Mouse (Mus musculus) embryonic facial prominence, embryonic 11.5 days (tissue): ENCODE measurements at regions not wholly inside any gene's neighbourhood (a gene's known extent, or its start where the extent isn't known, plus 50 kb on each side); places are given as distances from the start of the nearest gene placed in this dataset.

ENCODE experiments used
- ATAC-seq: fragments of 200-750 bp; cut with Nextera tagmentation; replicated peaks from 2 replicates; pipeline ENCODE4 v1.8.0; 2017; ENCODE audit warnings: low read depth; ENCODE audit not compliant: insufficient number of reproducible peaks, low FRiP score, low TSS enrichment
- DNase-seq: peaks from one replicate; pipeline ENCODE4 v3.0.0-alpha.2; 2015; ENCODE audit warnings: low spot score
- H3K27ac ChIP-seq: fragments of 300-500 bp; sonication (generic); replicated peaks from 2 replicates; pipeline ENCODE4 v1.5.1; 2014; ENCODE audit warnings: mild to moderate bottlenecking, low read depth, low read length, control low read depth
- H3K27me3 ChIP-seq: fragments of 300-500 bp; sonication (generic); 2 replicates; pipeline ENCODE4 v1.6.1; 2014; ENCODE audit warnings: mild to moderate bottlenecking, low read length, moderate library complexity, mixed read lengths; ENCODE audit not compliant: control insufficient read depth, insufficient read depth
- H3K36me3 ChIP-seq: fragments of 300-500 bp; sonication (generic); replicated peaks from 2 replicates; pipeline ENCODE4 v1.6.1; 2014; ENCODE audit warnings: low read depth, mild to moderate bottlenecking, low read length, moderate library complexity, mixed read lengths; ENCODE audit not compliant: control insufficient read depth, insufficient read depth
- H3K4me1 ChIP-seq: fragments of 300-500 bp; sonication (generic); 2 replicates; pipeline ENCODE4 v1.6.1; 2014; ENCODE audit warnings: low read length, mixed read lengths; ENCODE audit not compliant: control insufficient read depth, insufficient read depth
- H3K4me2 ChIP-seq: fragments of 300-500 bp; sonication (generic); 2 replicates; pipeline ENCODE4 v1.6.1; 2014; ENCODE audit warnings: low read depth, mild to moderate bottlenecking, control low read depth, low read length, moderate library complexity
- H3K4me3 ChIP-seq: fragments of 300-500 bp; sonication (generic); 2 replicates; pipeline ENCODE4 v1.5.1; 2014; ENCODE audit warnings: low read depth, low read length, control low read depth
- H3K9ac ChIP-seq: fragments of 300-500 bp; sonication (generic); replicated peaks from 2 replicates; pipeline ENCODE4 v1.6.1; 2014; ENCODE audit warnings: mild to moderate bottlenecking, control low read depth, low read length
- H3K9me3 ChIP-seq: fragments of 300-500 bp; sonication (generic); replicated peaks from 2 replicates; pipeline ENCODE4 v1.6.1; 2016; ENCODE audit warnings: mild to moderate bottlenecking, low read length, inconsistent platforms, mixed read lengths; ENCODE audit not compliant: control insufficient read depth
- WGBS: fragments of 180-500 bp; shearing (Covaris S2); extraction: QIAGEN DNeasy Blood & Tissue Kit; methylation state at CpG from one replicate; pipeline ENCODE4 v1.1.7; 2014; 5-methylcytosine and 5-hydroxymethylcytosine counted together

GRCm38 (mm10) chr14:79851795-79852194 lies 80.7 kb upstream of the Pcdh8 start:
- DNase-seq: no peak
- H3K4me3 ChIP-seq: no peak overlapping the region
- no peak for ATAC-seq
- no peaks in the 10 kb centered on the region for H3K9me3 ChIP-seq
- no peaks in the 10 kb centered on the region for H3K36me3 ChIP-seq
- H3K4me2 ChIP-seq: no peak overlapping the region
- WGBS: 78% methylated on average over 7 of the region's 7 CpGs
- no peak overlapping the region for H3K27ac ChIP-seq
- no peaks in the 10 kb centered on the region for H3K27me3 ChIP-seq
- no peak overlapping the region for H3K9ac ChIP-seq
- H3K4me1 ChIP-seq: no peaks in the 10 kb centered on the region

DNA sequence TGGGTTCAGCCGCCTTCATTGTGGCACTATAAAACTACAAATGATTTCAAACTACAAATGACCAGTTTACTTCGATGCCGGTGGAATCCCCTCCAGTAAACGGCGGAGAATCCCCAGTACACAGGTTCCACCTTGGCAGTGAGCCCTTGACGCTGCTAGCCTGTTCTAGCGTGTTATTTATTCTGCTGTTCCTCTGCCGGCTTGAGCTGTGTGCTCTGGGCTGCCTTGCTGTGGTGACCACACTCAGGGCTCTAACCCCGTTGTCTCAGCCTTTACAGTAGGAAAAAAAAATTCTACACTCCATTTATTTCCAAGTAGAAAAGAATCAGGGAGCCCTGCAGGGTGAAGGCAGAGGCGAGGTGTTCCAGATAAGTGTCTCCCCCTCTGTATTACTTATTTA lies 80.1 kb upstream of the Pcdh8 start:
- H3K27ac ChIP-seq: no peak overlapping the region
- no peak overlapping the region for H3K4me3 ChIP-seq
- no peak for ATAC-seq
- no peaks in the 10 kb centered on the region for H3K36me3 ChIP-seq
- no peak overlapping the region for H3K4me2 ChIP-seq
- WGBS: 90% methylated on average over 10 of the region's 10 CpGs
- no peaks in the 10 kb centered on the region for H3K27me3 ChIP-seq
- H3K4me1 ChIP-seq: no peaks in the 10 kb centered on the region
- no peak for DNase-seq
- H3K9ac ChIP-seq: no peak overlapping the region
- H3K9me3 ChIP-seq: no peaks in the 10 kb centered on the region

DNA sequence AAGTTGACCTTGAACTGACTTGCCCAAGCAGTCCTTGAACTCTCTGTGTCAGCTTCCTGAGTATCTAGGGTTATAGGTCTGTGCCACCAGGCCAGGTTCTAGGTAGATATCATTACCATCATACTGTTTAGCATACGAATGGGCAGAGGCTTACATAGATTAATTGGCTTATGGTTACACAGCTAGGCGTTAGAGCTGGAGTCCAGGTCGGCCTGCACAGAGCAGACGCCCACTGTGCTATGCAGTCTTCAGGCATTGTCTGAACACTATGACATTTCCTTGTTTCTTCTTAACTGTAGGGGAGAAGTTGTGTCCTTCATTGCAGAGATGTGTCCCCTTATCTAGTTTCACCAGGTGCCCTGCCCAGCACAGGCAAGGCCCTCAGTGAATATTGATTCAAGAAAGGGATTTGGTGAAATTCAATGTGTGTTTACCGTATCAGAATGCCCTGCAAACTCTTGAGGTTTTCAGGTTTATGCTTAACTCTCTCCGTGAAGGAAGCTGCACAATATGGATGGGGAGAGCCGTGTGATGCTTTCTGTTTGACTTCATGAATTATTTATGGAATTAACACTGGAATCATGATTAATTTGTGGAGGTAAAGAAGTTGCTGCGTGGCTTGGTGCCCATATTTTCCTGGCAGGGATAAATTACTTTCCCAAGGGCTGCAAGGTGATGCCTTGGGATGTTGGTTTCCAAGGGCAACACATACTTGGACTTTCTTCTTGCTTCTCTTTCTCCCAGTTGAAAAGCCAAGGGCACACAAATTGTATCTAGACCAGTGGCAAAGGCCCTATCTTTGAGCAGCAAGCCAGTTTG lies 78.7 kb upstream of the Pcdh8 start:
- Histone ChIP-seq H3K36me3 (no peaks in the 10 kb centered on the region), H3K4me1 (no peaks in the 10 kb centered on the region), H3K9ac (no peak overlapping the region), H3K4me2 (no peak overlapping the region), H3K4me3 (no peak overlapping the region), H3K27ac (no peak overlapping the region), H3K9me3 (no peaks in the 10 kb centered on the region), H3K27me3 (no peaks in the 10 kb centered on the region)
- DNase-seq (no peak), ATAC-seq (no peak)
- 86% methylated on average over 8 of the region's 8 CpGs for WGBS

GRCm38 (mm10) chr14:79848116-79848515 lies 77.0 kb upstream of the Pcdh8 start:
- no peak for ATAC-seq

GRCm38 (mm10) chr14:79844306-79844705 lies 73.2 kb upstream of the Pcdh8 start:
- Histone ChIP-seq H3K4me3 (no peak overlapping the region), H3K4me1 (no peaks in the 10 kb centered on the region), H3K9ac (no peak overlapping the region), H3K27ac (no peak overlapping the region), H3K9me3 (no peaks in the 10 kb centered on the region), H3K4me2 (no peak overlapping the region), H3K36me3 (no peaks in the 10 kb centered on the region), H3K27me3 (no peaks in the 10 kb centered on the region)
- ATAC-seq: no peak
- 74% methylated on average over 5 of the region's 5 CpGs for WGBS
- DNase-seq: no peak

More at GRCm38 (mm10) chr14:79848116-79848515, 77.0 kb upstream of the Pcdh8 start:
- Histone ChIP-seq H3K9ac (no peak overlapping the region), H3K4me3 (no peak overlapping the region), H3K27ac (no peak overlapping the region), H3K27me3 (no peaks in the 10 kb centered on the region), H3K9me3 (no peaks in the 10 kb centered on the region), H3K36me3 (no peaks in the 10 kb centered on the region), H3K4me1 (no peaks in the 10 kb centered on the region), H3K4me2 (no peak overlapping the region)
- 89% methylated on average over 4 of the region's 4 CpGs for WGBS
- no peak for DNase-seq

- Histone ChIP-seq H3K9ac (no peak overlapping the region), H3K27me3 (no peaks in the 10 kb centered on the region), H3K36me3 (no peaks in the 10 kb centered on the region), H3K27ac (no peak overlapping the region), H3K4me2 (no peak overlapping the region), H3K9me3 (no peaks in the 10 kb centered on the region), H3K4me1 (no peaks in the 10 kb centered on the region), H3K4me3 (no peak overlapping the region)
- DNase-seq: peak; percentile 59
- WGBS: 14% methylated on average over 13 of the region's 13 CpGs
- ATAC-seq: no peak; the same call in 1 of the 2 replicates
Measured at GRCm38 (mm10) chr14:79843135-79843550, 72.0 kb upstream of the Pcdh8 start.

GRCm38 (mm10) chr14:79842734-79843133 lies 71.6 kb upstream of the Pcdh8 start:
- H3K9me3 ChIP-seq: no peaks in the 10 kb centered on the region
- H3K27me3 ChIP-seq: no peaks in the 10 kb centered on the region
- WGBS: 38% methylated on average over 3 of the region's 3 CpGs
- ATAC-seq (no peak), DNase-seq (no peak)
- no peak overlapping the region for H3K9ac ChIP-seq
- H3K27ac ChIP-seq: no peak overlapping the region
- H3K36me3 ChIP-seq: no peaks in the 10 kb centered on the region
- no peak overlapping the region for H3K4me2 ChIP-seq
- H3K4me3 ChIP-seq: no peak overlapping the region
- H3K4me1 ChIP-seq: no peaks in the 10 kb centered on the region

DNA sequence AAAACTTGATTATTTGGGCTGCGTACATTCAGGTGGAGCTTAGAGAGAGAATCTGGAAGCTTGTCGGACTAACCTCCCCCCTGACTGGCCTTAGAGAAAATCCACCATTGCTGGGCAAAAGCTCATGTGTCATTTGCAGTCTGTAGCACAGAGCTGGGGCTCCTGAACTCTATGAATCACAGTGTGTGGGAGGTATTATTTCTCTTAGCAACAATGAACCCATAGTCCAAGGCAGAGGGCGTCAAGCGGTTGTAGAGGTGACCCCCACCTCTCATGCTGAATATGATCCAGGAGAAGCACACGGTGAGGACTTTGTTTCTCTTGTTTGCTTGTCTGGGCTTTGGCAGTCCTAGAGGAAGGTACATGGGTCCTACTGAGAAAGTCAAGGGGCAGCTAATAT lies 66.0 kb upstream of the Pcdh8 start:
- H3K27me3 ChIP-seq: no peaks in the 10 kb centered on the region
- ATAC-seq (0 out of 2 replicates have a peak, but pooled peaks have one; percentile 48), DNase-seq (no peak)
- H3K9ac ChIP-seq: no peak overlapping the region
- no peaks in the 10 kb centered on the region for H3K36me3 ChIP-seq
- H3K4me1 ChIP-seq: no peaks in the 10 kb centered on the region
- no peak overlapping the region for H3K4me2 ChIP-seq
- WGBS: 65% methylated on average over 5 of the region's 5 CpGs
- no peak overlapping the region for H3K4me3 ChIP-seq
- H3K9me3 ChIP-seq: no peaks in the 10 kb centered on the region
- H3K27ac ChIP-seq: no peak overlapping the region
